Mouse (Mus musculus) cerebral cortex, adult 2 months (tissue): ENCODE data around the gene Bcl10.

Experiments used
- WGBS: fragments of 180-500 bp; shearing (Covaris S2); methylation state at CpG from one replicate; pipeline ENCODE4 v1.1.7; 2018; 5-methylcytosine and 5-hydroxymethylcytosine counted together

The Bcl10 gene

GRCm38 (mm10) chr3:145913942-145914341 is 8.7 kb upstream of the Bcl10 start:
- 82% methylated on average over 7 of the region's 7 CpGs for WGBS

GRCm38 (mm10) chr3:145916374-145916773 is 6.2 kb upstream of the Bcl10 start:
- WGBS: 86% methylated on average over 5 of the region's 5 CpGs

GRCm38 (mm10) chr3:145916826-145917225 is 5.8 kb upstream of the Bcl10 start:
- 87% methylated on average over 4 of the region's 4 CpGs for WGBS

- WGBS: 51% methylated on average over 3 of the region's 3 CpGs
These were observed 367 bp downstream of the Bcl10 start for GRCm38 (mm10) chr3:145922971-145923370.

GRCm38 (mm10) chr3:145923874-145924577 is 1.4 kb downstream of the Bcl10 start:
- WGBS: under 1% methylated on average over 58 of the region's 58 CpGs

GRCm38 (mm10) chr3:145924649-145925337 is 2.2 kb downstream of the Bcl10 start:
- WGBS: 3% methylated on average over 39 of the region's 39 CpGs

- WGBS: 63% methylated on average over 5 of the region's 5 CpGs
These were observed 2.9 kb downstream of the Bcl10 start for GRCm38 (mm10) chr3:145925506-145925905.

GRCm38 (mm10) chr3:145929525-145930400 is 7.2 kb downstream of the Bcl10 start:
- WGBS: 79% methylated on average over 7 of the region's 7 CpGs

- WGBS: 87% methylated on average over 9 of the region's 9 CpGs
These were observed 11.2 kb downstream of the Bcl10 start for GRCm38 (mm10) chr3:145933845-145934244.

GRCm38 (mm10) chr3:145937505-145938404 is 15.2 kb downstream of the Bcl10 start, which contains the start of gene 2410004B18Rik:
TSS of gene 2410004B18Rik (plus strand) at chr3:145938014.
- WGBS: 1% methylated on average over 62 of the region's 70 CpGs

- 15% methylated on average over 50 of the region's 50 CpGs for WGBS
These were observed 16.1 kb downstream of the Bcl10 start for GRCm38 (mm10) chr3:145938405-145939349.

GRCm38 (mm10) chr3:145939402-145939801 is 16.8 kb downstream of the Bcl10 start:
- WGBS: 76% methylated on average over 12 of the region's 12 CpGs

GRCm38 (mm10) chr3:145939971-145940370 is 17.4 kb downstream of the Bcl10 start:
- 58% methylated on average over 4 of the region's 4 CpGs for WGBS

GRCm38 (mm10) chr3:145941971-145942370 is 19.4 kb downstream of the Bcl10 start:
- 14% methylated on average over 3 of the region's 3 CpGs for WGBS

GRCm38 (mm10) chr3:145944348-145944747 is 21.7 kb downstream of the Bcl10 start:
- 84% methylated on average over 7 of the region's 7 CpGs for WGBS

GRCm38 (mm10) chr3:145945904-145946303 is 23.3 kb downstream of the Bcl10 start:
- 70% methylated on average over 3 of the region's 3 CpGs for WGBS

GRCm38 (mm10) chr3:145946654-145947053 is 24.1 kb downstream of the Bcl10 start:
- WGBS: 27% methylated on average over 2 of the region's 2 CpGs

- 58% methylated on average over 6 of the region's 6 CpGs for WGBS
These were observed 25.1 kb downstream of the Bcl10 start for GRCm38 (mm10) chr3:145947539-145948204.

GRCm38 (mm10) chr3:145950034-145950814 is 27.6 kb downstream of the Bcl10 start:
- WGBS: 14% methylated on average over 15 of the region's 15 CpGs
